Mouse (Mus musculus): ENCODE data around the gene Wipi1.
"Not testable (repeated sequence)": the region's sequence is repeated elsewhere in the genome, so short reads cannot be mapped to it uniquely, and the experiment has no call there.

The Wipi1 gene

DNA sequence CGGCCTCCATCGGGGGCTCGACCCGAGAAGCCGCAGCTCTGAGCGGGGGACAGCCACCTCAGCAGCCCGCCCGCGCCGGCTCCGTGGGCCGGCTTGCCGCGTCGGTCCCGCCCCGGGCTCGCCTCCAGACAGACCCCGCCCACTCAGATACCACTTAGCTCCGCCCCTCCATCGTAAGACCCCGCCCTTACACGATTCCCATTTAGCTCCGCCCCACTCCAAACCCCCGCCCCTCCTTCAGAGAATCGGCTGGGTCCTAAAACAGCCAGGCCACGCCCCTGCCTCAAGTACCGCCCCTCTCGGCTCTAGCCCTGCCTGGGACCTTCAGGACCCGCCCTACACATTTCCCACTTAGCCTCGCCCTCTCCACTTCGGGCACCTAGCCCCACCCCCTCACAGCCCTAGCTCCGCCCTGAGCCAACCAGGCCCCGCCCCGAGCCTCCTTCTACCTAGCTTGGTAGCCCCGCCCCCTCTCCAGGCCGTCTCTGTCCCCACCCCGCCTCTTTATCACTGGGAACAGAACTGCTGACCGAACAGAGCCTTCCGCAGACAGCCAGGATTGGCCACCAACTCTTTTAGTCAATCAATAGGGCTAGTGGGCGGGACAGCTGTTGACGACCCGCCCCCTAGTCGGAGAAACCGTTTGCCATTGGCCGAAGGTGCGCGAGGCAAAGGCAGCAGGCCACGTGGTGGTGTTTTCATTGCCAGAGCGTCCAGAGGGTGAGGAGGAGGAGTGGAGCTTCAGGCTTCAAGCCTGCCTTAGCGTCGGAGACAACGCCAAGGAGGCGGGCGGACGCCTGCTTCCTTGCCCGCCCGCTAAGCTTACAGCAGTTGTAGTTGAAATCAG is at the start of gene Wipi1:
TSS of gene Wipi1 (minus strand) at position 665 of the 847 bp plus-strand sequence.
- peak; percentile 99 for DNase-seq

GRCm38 (mm10) chr11:109660526-109660925 is 48.8 kb upstream of the Wipi1 start:
- DNase-seq: not testable (repeated sequence)

- DNase-seq: no peak
Observed at GRCm38 (mm10) chr11:109656232-109656631, 44.5 kb upstream of the Wipi1 start.

DNA sequence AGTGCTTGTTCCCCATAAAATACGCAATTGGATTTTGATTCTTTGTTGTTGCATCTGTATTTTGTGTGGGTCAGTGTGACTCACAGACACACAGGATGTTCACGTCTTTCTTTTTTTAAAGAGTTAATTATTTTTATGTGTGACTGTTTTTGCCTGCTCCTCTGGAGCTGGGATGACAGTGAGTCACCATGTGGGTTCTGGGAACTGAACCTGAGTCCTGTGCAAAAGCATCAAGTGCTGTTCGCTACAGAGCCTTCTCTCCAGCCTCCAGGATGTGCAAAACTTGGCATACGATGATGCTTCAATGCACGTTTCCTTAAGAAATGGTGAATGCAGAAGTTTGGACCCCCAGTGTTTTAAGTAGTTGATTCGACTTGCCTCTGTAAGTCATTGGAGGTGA is 42.8 kb upstream of the Wipi1 start:
- no peak for DNase-seq

- DNase-seq: no peak
Observed at GRCm38 (mm10) chr11:109653201-109653600, 41.4 kb upstream of the Wipi1 start.

- DNase-seq: no peak
Observed at GRCm38 (mm10) chr11:109652505-109652904, 40.7 kb upstream of the Wipi1 start.

- DNase-seq: no peak
Observed at GRCm38 (mm10) chr11:109651566-109652024, 39.8 kb upstream of the Wipi1 start.

- DNase-seq: peak; percentile 95
Observed at GRCm38 (mm10) chr11:109650788-109651565, 39.2 kb upstream of the Wipi1 start.

DNA sequence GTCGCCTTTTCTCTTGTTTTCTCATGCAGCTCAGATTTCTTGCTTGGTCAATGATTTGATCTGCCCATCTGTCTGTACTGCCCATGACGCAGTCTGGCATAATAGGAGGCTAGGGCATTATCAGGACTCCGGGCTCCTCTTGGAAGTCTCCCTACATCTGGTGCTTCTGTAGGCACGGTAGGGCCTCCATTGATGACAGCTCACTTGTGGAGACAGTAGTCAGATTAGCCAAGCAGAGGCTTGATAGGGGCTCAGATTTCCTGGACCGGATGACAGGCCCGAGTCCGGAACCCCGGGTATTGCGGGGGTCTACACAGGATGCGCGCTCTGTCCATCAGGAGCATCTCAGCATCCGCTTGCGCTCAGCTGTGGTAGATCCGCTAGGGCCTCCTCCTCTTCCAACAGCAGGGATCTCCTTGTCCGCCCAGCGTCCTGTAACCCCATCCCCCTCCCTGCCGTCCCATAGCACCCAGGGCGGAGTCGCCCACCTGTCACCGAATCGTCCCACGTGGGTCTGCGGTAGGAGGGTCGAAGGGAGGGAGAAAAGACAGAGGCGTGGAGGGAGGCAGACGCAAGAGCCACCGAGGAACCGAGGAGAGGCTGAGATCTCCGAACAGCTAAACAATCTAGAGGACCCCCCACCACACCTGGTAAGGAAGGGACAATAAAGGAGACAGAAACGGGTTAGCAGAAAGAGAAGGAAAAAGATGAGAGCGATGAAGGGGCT is 38.4 kb upstream of the Wipi1 start:
- DNase-seq: peak; percentile 92

- no peak for DNase-seq
Observed at GRCm38 (mm10) chr11:109649206-109649605, 37.4 kb upstream of the Wipi1 start, which contains the start of gene Prkar1a. Prkar1a (plus strand) TSS chr11:109649405.

GRCm38 (mm10) chr11:109648510-109648909 is 36.7 kb upstream of the Wipi1 start:
- DNase-seq: no peak

DNA sequence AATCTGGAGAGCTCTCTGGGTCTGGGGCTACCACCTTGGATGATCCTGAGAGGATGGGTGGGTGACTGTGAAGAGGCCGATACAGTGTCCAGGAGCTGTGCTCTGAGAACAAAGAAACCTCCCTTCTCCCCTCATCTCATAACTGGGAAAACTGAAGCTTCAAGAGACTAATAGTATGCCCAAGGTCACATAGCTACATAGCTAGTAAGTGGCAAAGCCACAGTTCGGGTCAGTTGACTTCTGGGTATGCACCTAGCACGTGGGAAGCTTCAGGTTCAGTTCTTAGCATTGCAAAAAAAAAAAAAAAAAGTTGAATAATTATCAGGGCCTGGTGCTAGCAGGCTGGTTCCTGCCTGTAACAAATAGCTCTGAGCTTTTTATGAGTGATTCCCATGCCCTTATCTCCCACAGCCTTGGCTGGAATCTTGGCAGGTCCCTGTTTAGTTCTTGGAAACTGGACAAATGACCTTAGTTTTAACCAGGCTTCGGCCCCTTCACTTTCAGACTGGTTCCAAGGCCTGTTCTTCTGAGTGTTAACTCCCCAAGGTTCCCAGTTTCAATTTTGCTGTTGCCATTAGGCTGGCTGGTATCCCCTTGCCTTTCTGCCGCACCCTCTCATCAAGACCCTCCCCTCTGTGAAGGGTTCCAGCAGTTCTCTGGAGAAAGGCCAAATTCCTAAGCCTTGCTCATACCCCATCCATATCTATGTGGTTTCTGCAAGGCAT is 29.9 kb upstream of the Wipi1 start:
- DNase-seq: no peak

GRCm38 (mm10) chr11:109635871-109636395 is 24.2 kb upstream of the Wipi1 start:
- DNase-seq: no peak

DNA sequence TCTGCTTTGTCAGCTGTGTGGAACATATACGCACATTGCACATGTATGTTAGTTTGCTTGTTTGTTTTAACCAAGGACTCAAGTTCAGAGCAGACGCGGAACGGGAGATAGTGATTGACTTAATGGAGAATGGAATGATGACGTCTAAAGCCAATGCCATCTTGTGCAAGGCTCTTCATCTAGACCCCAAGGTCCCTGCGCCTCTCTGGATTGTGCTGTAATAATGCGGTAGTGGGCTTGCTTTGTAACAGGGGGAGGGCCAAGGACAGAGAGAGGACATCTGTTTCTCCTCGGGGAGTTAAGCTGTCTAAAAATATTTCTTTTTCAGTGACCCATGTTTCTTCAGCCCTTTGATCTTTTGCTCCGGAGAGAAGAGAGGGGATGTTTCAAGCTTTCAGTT is 23.2 kb upstream of the Wipi1 start:
- no peak for DNase-seq

- DNase-seq: no peak
Observed at GRCm38 (mm10) chr11:109629021-109629521, 17.3 kb upstream of the Wipi1 start.

DNA sequence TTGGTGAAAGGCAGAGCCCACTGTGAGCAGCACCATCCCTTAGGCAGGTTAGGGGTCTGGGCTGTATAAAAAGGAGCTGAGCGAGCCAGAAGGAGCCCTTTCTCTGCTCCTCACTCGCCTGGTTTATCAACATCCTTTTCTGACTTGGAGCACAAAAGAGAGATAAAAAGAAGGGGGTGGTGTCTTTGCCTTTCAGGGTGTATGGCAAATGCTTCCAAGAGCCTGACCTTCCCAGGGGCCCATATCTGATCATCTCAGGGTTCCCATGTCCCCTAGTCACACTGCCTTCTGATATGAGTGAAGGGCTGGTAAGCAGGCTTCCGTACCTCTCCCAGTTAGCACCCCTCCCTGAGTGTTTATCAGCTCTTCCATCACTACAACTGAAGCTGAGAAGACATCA is 16.3 kb upstream of the Wipi1 start:
- DNase-seq: no peak

GRCm38 (mm10) chr11:109627648-109628047 is 15.9 kb upstream of the Wipi1 start:
- no peak for DNase-seq

- no peak for DNase-seq
Observed at GRCm38 (mm10) chr11:109623238-109623637, 11.5 kb upstream of the Wipi1 start.

GRCm38 (mm10) chr11:109622518-109623037 is 10.8 kb upstream of the Wipi1 start:
- DNase-seq: peak; percentile 18

GRCm38 (mm10) chr11:109621183-109621582 is 9.4 kb upstream of the Wipi1 start:
- peak; percentile 39 for DNase-seq

GRCm38 (mm10) chr11:109620356-109620755 is 8.6 kb upstream of the Wipi1 start:
- DNase-seq: no peak

- peak; percentile 51 for DNase-seq
Observed at GRCm38 (mm10) chr11:109619055-109619454, 7.3 kb upstream of the Wipi1 start.

All from right cerebral cortex, adult 18-20 months (tissue).